Mouse (Mus musculus) midbrain, embryonic 14.5 days (tissue): Measurements from ENCODE around the gene Smyd3. TPM values are rescaled to one million over a fixed set of nuclear protein-coding genes. Genes with fewer than 3 reads are reported as not detected.

Experiments used
- ATAC-seq: fragments of 200-750 bp; cut with Nextera tagmentation; 2 replicates; pipeline ENCODE4 v1.8.0; 2017; ENCODE audit warnings: moderate number of reproducible peaks, moderate library complexity; ENCODE audit not compliant: low FRiP score, low TSS enrichment
- DNase-seq: peaks from one replicate; pipeline ENCODE4 v3.0.0-alpha.2; 2015
- H3K27ac ChIP-seq: fragments of 300-500 bp; sonication (generic); replicated peaks from 2 replicates; pipeline ENCODE4 v1.5.1; 2014; ENCODE audit warnings: mild to moderate bottlenecking, low read depth, low read length, moderate library complexity
- H3K27me3 ChIP-seq: fragments of 300-500 bp; sonication (generic); 2 replicates; pipeline ENCODE4 v1.6.1; 2014; ENCODE audit warnings: low read length, control low read depth, mixed read lengths; ENCODE audit not compliant: control insufficient read depth, insufficient read depth
- H3K36me3 ChIP-seq: fragments of 300-500 bp; sonication (generic); 2 replicates; pipeline ENCODE4 v1.6.1; 2014; ENCODE audit warnings: low read length, control low read depth; ENCODE audit not compliant: control insufficient read depth, insufficient read depth
- H3K4me1 ChIP-seq: fragments of 300-500 bp; sonication (generic); 2 replicates; pipeline ENCODE4 v1.6.1; 2014; ENCODE audit warnings: mild to moderate bottlenecking, antibody characterized with exemption, low read length, control low read depth; ENCODE audit not compliant: control insufficient read depth, insufficient read depth
- H3K4me2 ChIP-seq: fragments of 300-500 bp; sonication (generic); 2 replicates; pipeline ENCODE4 v1.6.1; 2014; ENCODE audit warnings: mild to moderate bottlenecking, low read length, moderate library complexity
- H3K4me3 ChIP-seq: fragments of 300-500 bp; sonication (generic); replicated peaks from 2 replicates; pipeline ENCODE4 v1.5.1; 2014; ENCODE audit warnings: low read depth, low read length
- H3K9ac ChIP-seq: fragments of 300-500 bp; sonication (generic); replicated peaks from 2 replicates; pipeline ENCODE4 v1.6.1; 2014; ENCODE audit warnings: mild to moderate bottlenecking, low read length, moderate library complexity
- H3K9me3 ChIP-seq: fragments of 300-500 bp; sonication (generic); 2 replicates; pipeline ENCODE4 v1.6.1; 2016; ENCODE audit warnings: low read length, control low read depth, mixed read lengths; ENCODE audit not compliant: control insufficient read depth
- WGBS: fragments of 180-500 bp; shearing (Covaris S2); extraction: QIAGEN DNeasy Blood & Tissue Kit; methylation state at CpG from one replicate; pipeline ENCODE4 v1.1.7; 2014; 5-methylcytosine and 5-hydroxymethylcytosine counted together
- polyA plus RNA-seq: library from polyadenylated mRNA; unstranded; fragments of >200 nt; fragmentation: Nextera tagmentation; extraction: Ambion mirVana; gene quantifications from 2 replicates; pipeline ENCODE4 v1.2.1, GENCODE M21; 2014

The Smyd3 gene
- polyA plus RNA-seq, 1 experiment from 2014 or later, result 21.5 TPM

- Histone ChIP-seq H3K36me3 (no peaks in the 10 kb centered on the region), H3K4me1 (0 out of 2 replicates have a peak, but pooled peaks cover under 1% of the 10 kb centered on the region), H3K27me3 (no peaks in the 10 kb centered on the region), H3K9me3 (no peaks in the 10 kb centered on the region), H3K4me3 (no peak overlapping the region), H3K4me2 (no peak overlapping the region), H3K9ac (no peak overlapping the region), H3K27ac (no peak overlapping the region)
- 81% methylated on average over 8 of the region's 8 CpGs for WGBS
- DNase-seq, result no peak
- no peak for ATAC-seq
Observed at GRCm38 (mm10) chr1:178924492-178925183, 593.2 kb downstream of the Smyd3 start.

- H3K4me3 ChIP-seq, result no peak overlapping the region
- H3K36me3 ChIP-seq, result peaks cover 14% of the 10 kb centered on the region
- no peak for ATAC-seq
- no peak overlapping the region for H3K9ac ChIP-seq
- peaks cover 17% of the 10 kb centered on the region for H3K4me1 ChIP-seq
- H3K27ac ChIP-seq, result no peak overlapping the region
- WGBS, result 45% methylated on average over 31 of the region's 31 CpGs
- DNase-seq, result no peak
- peak overlapping the region; percentile 33 for H3K4me2 ChIP-seq
- H3K27me3 ChIP-seq, result no peaks in the 10 kb centered on the region
- H3K9me3 ChIP-seq, result no peaks in the 10 kb centered on the region
Observed at GRCm38 (mm10) chr1:178917194-178917902, 600.5 kb downstream of the Smyd3 start.

GRCm38 (mm10) chr1:178915056-178915455 is 602.8 kb downstream of the Smyd3 start:
- Histone ChIP-seq H3K27me3 (no peaks in the 10 kb centered on the region), H3K27ac (no peak overlapping the region), H3K4me2 (no peak overlapping the region), H3K4me3 (no peak overlapping the region), H3K4me1 (peaks cover 20% of the 10 kb centered on the region), H3K9me3 (no peaks in the 10 kb centered on the region), H3K36me3 (peaks cover 14% of the 10 kb centered on the region), H3K9ac (no peak overlapping the region)
- DNase-seq, result no peak
- WGBS, result 31% methylated on average over 12 of the region's 12 CpGs
- ATAC-seq, result no peak

GRCm38 (mm10) chr1:178912936-178913716 is 604.7 kb downstream of the Smyd3 start:
- WGBS, result 48% methylated on average over 6 of the region's 6 CpGs

GRCm38 (mm10) chr1:178910951-178911350 is 606.9 kb downstream of the Smyd3 start:
- H3K9me3 ChIP-seq, result no peaks in the 10 kb centered on the region
- no peak overlapping the region for H3K4me3 ChIP-seq
- peak overlapping the region; percentile 37; the same call in 1 of the 2 replicates for H3K27ac ChIP-seq
- DNase-seq (peak; percentile 25), ATAC-seq (no peak)
- H3K4me2 ChIP-seq, result no peak overlapping the region
- peaks cover 3% of the 10 kb centered on the region; the same call in 1 of the 2 replicates for H3K36me3 ChIP-seq
- no peak overlapping the region for H3K9ac ChIP-seq
- H3K27me3 ChIP-seq, result no peaks in the 10 kb centered on the region
- peaks cover 14% of the 10 kb centered on the region for H3K4me1 ChIP-seq
- WGBS, result 62% methylated on average over 14 of the region's 14 CpGs

More at GRCm38 (mm10) chr1:178912936-178913716, 604.7 kb downstream of the Smyd3 start:
- ATAC-seq, result no peak; the same call in 1 of the 2 replicates
- no peak overlapping the region for H3K4me2 ChIP-seq
- no peak overlapping the region for H3K27ac ChIP-seq
- peaks cover 14% of the 10 kb centered on the region for H3K4me1 ChIP-seq
- no peaks in the 10 kb centered on the region for H3K27me3 ChIP-seq
- H3K36me3 ChIP-seq, result peaks cover 14% of the 10 kb centered on the region
- peak; percentile 20 for DNase-seq
- no peak overlapping the region for H3K4me3 ChIP-seq
- no peaks in the 10 kb centered on the region for H3K9me3 ChIP-seq
- no peak overlapping the region for H3K9ac ChIP-seq

Other genes with a start within 250 kb of the Smyd3 start
- 28.4 and 32.6 TPM in 2 replicates for gene Tfb2m, start 28.2 kb upstream of the Smyd3 start, polyA plus RNA-seq
- 20.7 and 28.0 TPM in 2 replicates for gene Cnst, start 28.3 kb upstream of the Smyd3 start, polyA plus RNA-seq
- gene Sccpdh, start 150.2 kb upstream of the Smyd3 start, polyA plus RNA-seq, result 146 and 151 TPM in 2 replicates
- not detected in 2 replicates for gene Kif28, start 227.2 kb upstream of the Smyd3 start, polyA plus RNA-seq